Mouse (Mus musculus) liver, postnatal 0 days (tissue): Measurements from ENCODE around the gene Abcb11. TPM values are rescaled to one million over a fixed set of nuclear protein-coding genes. Genes with fewer than 3 reads are reported as not detected.

Source experiments
- ATAC-seq: fragments of 200-750 bp; cut with Nextera tagmentation; 2 replicates; pipeline ENCODE4 v1.8.0; 2017; ENCODE audit warnings: mild to moderate bottlenecking, moderate library complexity
- DNase-seq: peaks from one replicate; pipeline ENCODE4 v3.0.0-alpha.2; 2016
- H3K27ac ChIP-seq: fragments of 300-500 bp; sonication (generic); 2 replicates; pipeline ENCODE4 v1.5.1; 2014; ENCODE audit warnings: antibody characterized with exemption, moderate library complexity, mild to moderate bottlenecking, low read depth
- H3K27me3 ChIP-seq: fragments of 300-500 bp; sonication (generic); 2 replicates; pipeline ENCODE4 v1.6.1; 2014; ENCODE audit warnings: low read length, control low read depth, mixed read lengths; ENCODE audit not compliant: insufficient read depth
- H3K36me3 ChIP-seq: fragments of 300-500 bp; sonication (generic); replicated peaks from 2 replicates; pipeline ENCODE4 v1.6.1; 2014; ENCODE audit warnings: mild to moderate bottlenecking, control low read depth, low read length, moderate library complexity, mixed read lengths; ENCODE audit not compliant: insufficient read depth
- H3K4me1 ChIP-seq: fragments of 300-500 bp; sonication (generic); 2 replicates; pipeline ENCODE4 v1.6.1; 2014; ENCODE audit warnings: antibody characterized with exemption, mild to moderate bottlenecking, control low read depth; ENCODE audit not compliant: insufficient read depth
- H3K4me2 ChIP-seq: fragments of 300-500 bp; sonication (generic); 2 replicates; pipeline ENCODE4 v1.6.1; 2014; ENCODE audit warnings: low read depth, mild to moderate bottlenecking, low read length, moderate library complexity, mixed read lengths
- H3K4me3 ChIP-seq: fragments of 300-500 bp; sonication (generic); 2 replicates; pipeline ENCODE4 v1.5.1; 2014; ENCODE audit warnings: low read depth, low read length
- H3K9ac ChIP-seq: fragments of 300-500 bp; sonication (generic); replicated peaks from 2 replicates; pipeline ENCODE4 v1.6.1; 2014; ENCODE audit warnings: mild to moderate bottlenecking, moderate library complexity
- H3K9me3 ChIP-seq: fragments of 300-500 bp; sonication (generic); 2 replicates; pipeline ENCODE4 v1.6.1; 2016; ENCODE audit warnings: mild to moderate bottlenecking, control low read depth, low read length, mixed read lengths
- CTCF ChIP-seq: sonication (generic); IDR thresholded peaks from 2 replicates; pipeline ENCODE4 v1.5.1; 2016; ENCODE audit warnings: antibody characterized with exemption, low read depth
- EP300 ChIP-seq: IDR thresholded peaks from 2 replicates; pipeline ENCODE4 v1.6.1; 2016; ENCODE audit warnings: antibody characterized with exemption, low read depth, mild to moderate bottlenecking
- WGBS: fragments of 180-500 bp; shearing (Covaris S2); extraction: QIAGEN DNeasy Blood & Tissue Kit; methylation state at CpG from one replicate; pipeline ENCODE4 v1.1.7; 2014; ENCODE audit not compliant: insufficient replicate concordance; 5-methylcytosine and 5-hydroxymethylcytosine counted together
- polyA plus RNA-seq: library from polyadenylated mRNA; unstranded; fragments of >200 nt; fragmentation: Nextera tagmentation; extraction: Ambion mirVana; gene quantifications from 2 replicates; pipeline ENCODE4 v1.2.1, GENCODE M21; 2015

The Abcb11 gene
- polyA plus RNA-seq, 1 experiment from 2014 or later, result 74.8 TPM

- no peak overlapping the region for H3K27ac ChIP-seq
- no peaks in the 10 kb centered on the region for H3K36me3 ChIP-seq
- no peaks in the 10 kb centered on the region for H3K27me3 ChIP-seq
- no peak overlapping the region for H3K9ac ChIP-seq
- H3K4me2 ChIP-seq, result no peak overlapping the region
- no peak for DNase-seq
- no peak overlapping the region for H3K4me3 ChIP-seq
- no peak for TF ChIP-seq EP300
- TF ChIP-seq CTCF, result no peak
- no peaks in the 10 kb centered on the region for H3K9me3 ChIP-seq
- no peak for ATAC-seq
- 75% methylated on average over 3 of the region's 3 CpGs for WGBS
- peaks cover 7% of the 10 kb centered on the region for H3K4me1 ChIP-seq
These were observed 132.7 kb downstream of the Abcb11 start for GRCm38 (mm10) chr2:69209684-69210083.

GRCm38 (mm10) chr2:69206523-69206922 lies 135.9 kb downstream of the Abcb11 start:
- no peaks in the 10 kb centered on the region for H3K27me3 ChIP-seq
- 0 out of 2 replicates have a peak overlapping the region, but pooled peaks have one; percentile 5 for H3K9ac ChIP-seq
- WGBS, result 16% methylated on average over 7 of the region's 7 CpGs
- H3K4me3 ChIP-seq, result peak overlapping the region; percentile 96
- H3K36me3 ChIP-seq, result peaks cover 21% of the 10 kb centered on the region
- no peaks in the 10 kb centered on the region for H3K9me3 ChIP-seq
- H3K4me2 ChIP-seq, result peak overlapping the region; percentile 77
- H3K4me1 ChIP-seq, result peaks cover 9% of the 10 kb centered on the region
- ATAC-seq, result peak; percentile 52
- no peak for TF ChIP-seq CTCF
- TF ChIP-seq EP300, result no peak
- peak overlapping the region; percentile 60; the same call in 1 of the 2 replicates for H3K27ac ChIP-seq
- DNase-seq, result no peak

- TF ChIP-seq EP300 (no peak), CTCF (peak; percentile 41; the same call in 1 of the 2 replicates)
- ATAC-seq, result peak; percentile 98
- 1% methylated on average over 44 of the region's 46 CpGs for WGBS
- peaks cover 28% of the 10 kb centered on the region for H3K36me3 ChIP-seq
- H3K27me3 ChIP-seq, result no peaks in the 10 kb centered on the region
- no peaks in the 10 kb centered on the region for H3K9me3 ChIP-seq
- H3K4me3 ChIP-seq, result peak within 1 kb of the TSS; percentile 96
- H3K4me1 ChIP-seq, result peaks cover 9% of the 10 kb centered on the region
- H3K27ac ChIP-seq, result peak within 1 kb of the TSS; percentile 89
- peak within 1 kb of the TSS; percentile 93 for H3K9ac ChIP-seq
- peak; percentile 92 for DNase-seq
- H3K4me2 ChIP-seq, result peak within 1 kb of the TSS; percentile 77
These were observed 136.5 kb downstream of the Abcb11 start, which contains the start of gene Spc25 for GRCm38 (mm10) chr2:69205791-69206351. Spc25 (minus strand) TSS chr2:69206194.

- Histone ChIP-seq H3K36me3 (peaks cover 29% of the 10 kb centered on the region), H3K4me3 (peak overlapping the region; percentile 96), H3K27ac (peak overlapping the region; percentile 89), H3K9ac (peak overlapping the region; percentile 93), H3K9me3 (no peaks in the 10 kb centered on the region), H3K27me3 (no peaks in the 10 kb centered on the region), H3K4me1 (peaks cover 9% of the 10 kb centered on the region), H3K4me2 (peak overlapping the region; percentile 77)
- WGBS, result 12% methylated on average over 6 of the region's 6 CpGs
- DNase-seq, result peak; percentile 27
- TF ChIP-seq CTCF (no peak), EP300 (no peak)
- peak; percentile 20 for ATAC-seq
These were observed 137.2 kb downstream of the Abcb11 start for GRCm38 (mm10) chr2:69205185-69205584.

- H3K4me3 ChIP-seq, result no peak overlapping the region
- DNase-seq (no peak), ATAC-seq (no peak)
- no peak for TF ChIP-seq EP300
- no peak for TF ChIP-seq CTCF
- H3K36me3 ChIP-seq, result peaks cover 57% of the 10 kb centered on the region
- no peaks in the 10 kb centered on the region for H3K9me3 ChIP-seq
- H3K4me2 ChIP-seq, result no peak overlapping the region
- no peaks in the 10 kb centered on the region for H3K4me1 ChIP-seq
- H3K27me3 ChIP-seq, result no peaks in the 10 kb centered on the region
- no peak overlapping the region for H3K9ac ChIP-seq
- 83% methylated on average over 5 of the region's 5 CpGs for WGBS
- H3K27ac ChIP-seq, result no peak overlapping the region
These were observed 148.9 kb downstream of the Abcb11 start for GRCm38 (mm10) chr2:69193555-69193954.

- Histone ChIP-seq H3K36me3 (peaks cover 46% of the 10 kb centered on the region), H3K27ac (no peak overlapping the region), H3K9me3 (no peaks in the 10 kb centered on the region), H3K27me3 (no peaks in the 10 kb centered on the region), H3K4me2 (no peak overlapping the region), H3K4me3 (no peak overlapping the region), H3K4me1 (no peaks in the 10 kb centered on the region), H3K9ac (no peak overlapping the region)
- 58% methylated on average over 5 of the region's 5 CpGs for WGBS
- TF ChIP-seq EP300 (no peak), CTCF (no peak)
- ATAC-seq (no peak), DNase-seq (no peak)
These were observed 151.4 kb downstream of the Abcb11 start for GRCm38 (mm10) chr2:69191059-69191458.
